Mouse (Mus musculus): ENCODE measurements at regions not wholly inside any gene's neighbourhood (a gene's known extent, or its start where the extent isn't known, plus 50 kb on each side); places are given as distances from the start of the nearest gene placed in this dataset.

GRCm38 (mm10) chr5:64422787-64423587 is 266.9 kb downstream of the Tbc1d1 start:
- WGBS = 52% methylated on average over 13 of the region's 13 CpGs
- no peak overlapping the region for H3K27ac ChIP-seq (replicated peaks; ENCODE audit: low read depth, low read length)
- no peak; the same call in 1 of the 2 replicates for ATAC-seq (ENCODE audit: low FRiP score, low TSS enrichment)
- no peak overlapping the region for H3K9ac ChIP-seq (replicated peaks; ENCODE audit: low read length)
- peak; percentile 28 for DNase-seq
- H3K4me2 ChIP-seq (ENCODE audit: low read length) = no peak overlapping the region
- H3K36me3 ChIP-seq (ENCODE audit: control insufficient read depth, insufficient read depth, low read length) = no peaks in the 10 kb centered on the region
- H3K4me1 ChIP-seq (ENCODE audit: control insufficient read depth, insufficient read depth, low read length) = no peaks in the 10 kb centered on the region
- H3K9me3 ChIP-seq (ENCODE audit: control insufficient read depth, low read length) = no peaks in the 10 kb centered on the region
- no peaks in the 10 kb centered on the region for H3K27me3 ChIP-seq (ENCODE audit: control insufficient read depth, insufficient read depth, low read length)
- no peak overlapping the region for H3K4me3 ChIP-seq (replicated peaks; ENCODE audit: low read depth, low read length)

- Histone ChIP-seq H3K4me3 (replicated peaks; ENCODE audit: low read depth, low read length) (no peak overlapping the region), H3K9ac (replicated peaks; ENCODE audit: low read length) (no peak overlapping the region), H3K27me3 (ENCODE audit: control insufficient read depth, insufficient read depth, low read length) (no peaks in the 10 kb centered on the region), H3K4me2 (ENCODE audit: low read length) (no peak overlapping the region), H3K36me3 (ENCODE audit: control insufficient read depth, insufficient read depth, low read length) (no peaks in the 10 kb centered on the region), H3K27ac (replicated peaks; ENCODE audit: low read depth, low read length) (no peak overlapping the region), H3K4me1 (ENCODE audit: control insufficient read depth, insufficient read depth, low read length) (no peaks in the 10 kb centered on the region), H3K9me3 (ENCODE audit: control insufficient read depth, low read length) (no peaks in the 10 kb centered on the region)
- ATAC-seq (ENCODE audit: low FRiP score, low TSS enrichment) (no peak), DNase-seq (no peak)
- WGBS = 92% methylated on average over 8 of the region's 8 CpGs
Observed at GRCm38 (mm10) chr5:64428822-64429221, 272.7 kb downstream of the Tbc1d1 start.

- no peak overlapping the region for H3K4me3 ChIP-seq (replicated peaks; ENCODE audit: low read depth, low read length)
- ATAC-seq (ENCODE audit: low FRiP score, low TSS enrichment) (no peak), DNase-seq (no peak)
- H3K9me3 ChIP-seq (ENCODE audit: control insufficient read depth, low read length) = no peaks in the 10 kb centered on the region
- 93% methylated on average over 3 of the region's 3 CpGs for WGBS
- no peaks in the 10 kb centered on the region for H3K4me1 ChIP-seq (ENCODE audit: control insufficient read depth, insufficient read depth, low read length)
- H3K4me2 ChIP-seq (ENCODE audit: low read length) = no peak overlapping the region
- H3K27me3 ChIP-seq (ENCODE audit: control insufficient read depth, insufficient read depth, low read length) = no peaks in the 10 kb centered on the region
- H3K9ac ChIP-seq (replicated peaks; ENCODE audit: low read length) = no peak overlapping the region
- no peaks in the 10 kb centered on the region for H3K36me3 ChIP-seq (ENCODE audit: control insufficient read depth, insufficient read depth, low read length)
- H3K27ac ChIP-seq (replicated peaks; ENCODE audit: low read depth, low read length) = no peak overlapping the region
Observed at GRCm38 (mm10) chr5:64430501-64430900, 274.4 kb downstream of the Tbc1d1 start.

- whole genome bisulfite sequencing = 92% methylated on average over 6 of the region's 6 CpGs
- Histone ChIP-seq H3K9ac (replicated peaks; ENCODE audit: low read length) (no peak overlapping the region), H3K27ac (replicated peaks; ENCODE audit: low read depth, low read length) (no peak overlapping the region), H3K4me1 (ENCODE audit: control insufficient read depth, insufficient read depth, low read length) (no peaks in the 10 kb centered on the region), H3K4me3 (replicated peaks; ENCODE audit: low read depth, low read length) (no peak overlapping the region), H3K36me3 (ENCODE audit: control insufficient read depth, insufficient read depth, low read length) (no peaks in the 10 kb centered on the region), H3K27me3 (ENCODE audit: control insufficient read depth, insufficient read depth, low read length) (no peaks in the 10 kb centered on the region), H3K4me2 (ENCODE audit: low read length) (no peak overlapping the region), H3K9me3 (ENCODE audit: control insufficient read depth, low read length) (no peaks in the 10 kb centered on the region)
- ATAC-seq (ENCODE audit: low FRiP score, low TSS enrichment) (no peak), DNase-seq (no peak)
Observed at GRCm38 (mm10) chr5:64431624-64432023, 275.5 kb downstream of the Tbc1d1 start.

GRCm38 (mm10) chr5:64433786-64434185 is 277.7 kb downstream of the Tbc1d1 start:
- H3K9me3 ChIP-seq (ENCODE audit: control insufficient read depth, low read length) = no peaks in the 10 kb centered on the region
- H3K9ac ChIP-seq (replicated peaks; ENCODE audit: low read length) = no peak overlapping the region
- H3K27ac ChIP-seq (replicated peaks; ENCODE audit: low read depth, low read length) = no peak overlapping the region
- no peaks in the 10 kb centered on the region for H3K27me3 ChIP-seq (ENCODE audit: control insufficient read depth, insufficient read depth, low read length)
- DNase-seq (no peak), ATAC-seq (ENCODE audit: low FRiP score, low TSS enrichment) (no peak)
- H3K36me3 ChIP-seq (ENCODE audit: control insufficient read depth, insufficient read depth, low read length) = no peaks in the 10 kb centered on the region
- H3K4me1 ChIP-seq (ENCODE audit: control insufficient read depth, insufficient read depth, low read length) = no peaks in the 10 kb centered on the region
- 92% methylated on average over 5 of the region's 5 CpGs for WGBS
- no peak overlapping the region for H3K4me2 ChIP-seq (ENCODE audit: low read length)
- no peak overlapping the region for H3K4me3 ChIP-seq (replicated peaks; ENCODE audit: low read depth, low read length)

GRCm38 (mm10) chr5:64435491-64435890 is 279.4 kb downstream of the Tbc1d1 start:
- WGBS = 74% methylated on average over 3 of the region's 3 CpGs
- ATAC-seq (ENCODE audit: low FRiP score, low TSS enrichment) = no peak
- no peaks in the 10 kb centered on the region for H3K9me3 ChIP-seq (ENCODE audit: control insufficient read depth, low read length)
- no peak overlapping the region for H3K9ac ChIP-seq (replicated peaks; ENCODE audit: low read length)
- no peaks in the 10 kb centered on the region for H3K4me1 ChIP-seq (ENCODE audit: control insufficient read depth, insufficient read depth, low read length)
- no peak overlapping the region for H3K4me2 ChIP-seq (ENCODE audit: low read length)
- no peak overlapping the region for H3K27ac ChIP-seq (replicated peaks; ENCODE audit: low read depth, low read length)
- no peak for DNase-seq
- no peak overlapping the region for H3K4me3 ChIP-seq (replicated peaks; ENCODE audit: low read depth, low read length)
- no peaks in the 10 kb centered on the region for H3K36me3 ChIP-seq (ENCODE audit: control insufficient read depth, insufficient read depth, low read length)
- H3K27me3 ChIP-seq (ENCODE audit: control insufficient read depth, insufficient read depth, low read length) = no peaks in the 10 kb centered on the region

- no peak for ATAC-seq (ENCODE audit: low FRiP score, low TSS enrichment)
- Histone ChIP-seq H3K4me3 (replicated peaks; ENCODE audit: low read depth, low read length) (no peak overlapping the region), H3K9me3 (ENCODE audit: control insufficient read depth, low read length) (no peaks in the 10 kb centered on the region), H3K4me2 (ENCODE audit: low read length) (no peak overlapping the region), H3K4me1 (ENCODE audit: control insufficient read depth, insufficient read depth, low read length) (no peaks in the 10 kb centered on the region), H3K9ac (replicated peaks; ENCODE audit: low read length) (no peak overlapping the region), H3K36me3 (ENCODE audit: control insufficient read depth, insufficient read depth, low read length) (no peaks in the 10 kb centered on the region), H3K27ac (replicated peaks; ENCODE audit: low read depth, low read length) (no peak overlapping the region), H3K27me3 (ENCODE audit: control insufficient read depth, insufficient read depth, low read length) (no peaks in the 10 kb centered on the region)
- 89% methylated on average over 2 of the region's 2 CpGs for WGBS
- DNase-seq = no peak
Observed at GRCm38 (mm10) chr5:64435958-64436357, 279.9 kb downstream of the Tbc1d1 start.

GRCm38 (mm10) chr5:64437720-64438119 is 281.6 kb downstream of the Tbc1d1 start:
- DNase-seq (no peak), ATAC-seq (ENCODE audit: low FRiP score, low TSS enrichment) (no peak)
- H3K27me3 ChIP-seq (ENCODE audit: control insufficient read depth, insufficient read depth, low read length) = no peaks in the 10 kb centered on the region
- H3K9ac ChIP-seq (replicated peaks; ENCODE audit: low read length) = no peak overlapping the region
- H3K4me3 ChIP-seq (replicated peaks; ENCODE audit: low read depth, low read length) = no peak overlapping the region
- no peaks in the 10 kb centered on the region for H3K4me1 ChIP-seq (ENCODE audit: control insufficient read depth, insufficient read depth, low read length)
- no peaks in the 10 kb centered on the region for H3K9me3 ChIP-seq (ENCODE audit: control insufficient read depth, low read length)
- H3K36me3 ChIP-seq (ENCODE audit: control insufficient read depth, insufficient read depth, low read length) = no peaks in the 10 kb centered on the region
- WGBS = 90% methylated on average over 5 of the region's 5 CpGs
- no peak overlapping the region for H3K4me2 ChIP-seq (ENCODE audit: low read length)
- no peak overlapping the region for H3K27ac ChIP-seq (replicated peaks; ENCODE audit: low read depth, low read length)

GRCm38 (mm10) chr5:64438446-64439134 is 282.5 kb downstream of the Tbc1d1 start:
- H3K9me3 ChIP-seq (ENCODE audit: control insufficient read depth, low read length) = no peaks in the 10 kb centered on the region
- WGBS = 83% methylated on average over 13 of the region's 13 CpGs
- H3K36me3 ChIP-seq (ENCODE audit: control insufficient read depth, insufficient read depth, low read length) = no peaks in the 10 kb centered on the region
- DNase-seq (no peak), ATAC-seq (ENCODE audit: low FRiP score, low TSS enrichment) (no peak)
- no peak overlapping the region for H3K4me3 ChIP-seq (replicated peaks; ENCODE audit: low read depth, low read length)
- no peaks in the 10 kb centered on the region for H3K27me3 ChIP-seq (ENCODE audit: control insufficient read depth, insufficient read depth, low read length)
- H3K4me1 ChIP-seq (ENCODE audit: control insufficient read depth, insufficient read depth, low read length) = no peaks in the 10 kb centered on the region
- H3K9ac ChIP-seq (replicated peaks; ENCODE audit: low read length) = no peak overlapping the region
- no peak overlapping the region for H3K27ac ChIP-seq (replicated peaks; ENCODE audit: low read depth, low read length)
- no peak overlapping the region for H3K4me2 ChIP-seq (ENCODE audit: low read length)

Data from midbrain, embryonic 14.5 days (tissue).